Mouse (Mus musculus) granulocyte monocyte progenitor cell, adult 5-6 weeks (primary cell): ENCODE measurements at regions not wholly inside any gene's neighbourhood (a gene's known extent, or its start where the extent isn't known, plus 50 kb on each side); places are given as distances from the start of the nearest gene placed in this dataset.

Experiments used
- ATAC-seq: replicated peaks from 2 replicates; pipeline ENCODE4 v1.8.0; 2016; ENCODE audit warnings: mild to moderate bottlenecking, moderate TSS enrichment, inconsistent platforms; ENCODE audit not compliant: poor library complexity, severe bottlenecking

DNA sequence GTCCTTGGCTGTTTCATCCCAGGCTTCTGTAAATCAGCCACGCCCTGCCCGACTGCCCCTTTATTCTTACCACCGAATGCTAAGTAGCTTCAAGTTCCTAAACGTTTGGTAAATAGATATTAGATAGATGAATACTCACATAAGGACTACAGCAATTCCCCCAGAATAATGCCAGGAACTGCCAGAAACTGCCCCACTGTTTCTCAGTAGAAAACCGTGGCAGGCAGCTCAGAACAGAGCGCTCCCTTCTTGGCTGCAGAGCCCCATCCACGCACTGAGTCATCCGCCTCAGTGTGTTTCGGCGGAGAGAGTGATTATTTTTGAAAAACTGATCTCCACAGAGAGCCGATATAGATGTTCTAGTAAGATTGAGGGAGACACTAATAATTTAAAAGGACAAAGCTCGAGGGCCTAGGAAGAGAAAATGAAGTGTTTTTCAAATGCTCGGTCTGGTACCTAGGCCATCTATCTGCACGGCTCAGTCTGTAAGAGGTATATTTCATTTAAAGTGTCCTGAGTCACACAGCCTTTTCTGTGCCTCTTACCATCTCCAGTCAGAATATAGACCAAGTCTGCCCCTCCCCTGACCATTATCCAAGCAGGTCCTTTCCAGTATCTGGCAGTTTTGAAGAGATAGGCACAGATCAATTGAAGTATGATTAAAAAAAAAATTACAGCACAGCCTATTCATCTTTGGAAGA is 94.4 kb upstream of the Gm47985 start:
- no peak for ATAC-seq

DNA sequence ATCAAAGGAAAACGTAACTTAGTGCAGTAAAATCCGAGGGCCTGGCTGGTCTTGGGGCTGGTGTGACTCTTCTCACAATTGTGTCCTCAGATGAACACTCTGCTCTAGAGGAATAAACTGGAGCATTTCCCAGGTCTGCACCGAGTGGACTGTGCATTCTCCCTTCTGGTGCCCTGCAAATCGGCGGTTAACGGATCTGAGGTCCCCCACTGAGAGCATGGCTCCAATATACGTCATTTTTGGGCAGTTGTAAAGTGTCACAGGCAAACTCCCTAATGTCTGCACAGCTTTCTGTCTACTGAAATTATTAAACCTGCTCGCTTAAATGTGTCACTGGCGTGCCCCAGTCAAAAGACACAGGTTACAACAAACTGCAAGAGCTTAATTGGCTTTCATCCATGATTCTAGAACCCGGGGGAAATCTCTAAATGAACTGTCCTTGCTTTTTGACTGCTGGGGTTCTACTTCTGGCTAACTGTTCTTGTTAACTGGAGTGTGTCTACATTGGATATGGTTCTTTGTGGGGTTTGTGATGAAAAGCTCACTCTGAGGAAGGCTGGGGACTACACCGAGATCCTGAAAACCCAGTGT is 93.7 kb upstream of the Gm47985 start:
- ATAC-seq: no peak

- ATAC-seq: no peak
Observed at GRCm38 (mm10) chr1:151092035-151092434, 90.3 kb upstream of the Gm47985 start.

- ATAC-seq: peak; percentile 77
Observed at GRCm38 (mm10) chr1:151095344-151096050, 86.8 kb upstream of the Gm47985 start.

GRCm38 (mm10) chr1:151096079-151096478 is 86.3 kb upstream of the Gm47985 start:
- ATAC-seq: peak; percentile 91

DNA sequence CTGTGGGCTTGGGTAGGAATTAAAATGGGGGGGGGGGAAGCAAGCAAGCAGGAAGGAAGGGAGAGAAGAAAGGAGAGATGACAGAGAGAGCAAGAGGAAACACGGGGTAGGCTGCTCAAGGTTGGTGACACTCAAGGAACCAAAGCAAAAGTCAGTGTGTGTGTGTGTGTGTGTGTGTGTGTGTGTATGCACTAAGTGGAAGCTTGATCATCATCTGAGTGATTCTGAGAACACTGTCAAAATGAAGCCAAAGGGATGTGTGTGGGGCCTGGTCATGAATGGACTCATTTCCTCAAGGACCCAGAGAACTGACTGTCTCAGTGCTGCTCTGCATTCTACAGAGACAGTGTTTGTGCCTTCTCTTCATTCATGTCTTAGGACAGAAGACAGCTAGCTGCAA is 84.8 kb upstream of the Gm47985 start:
- ATAC-seq: no peak

GRCm38 (mm10) chr1:151098763-151099162 is 83.6 kb upstream of the Gm47985 start:
- ATAC-seq: no peak

GRCm38 (mm10) chr1:151100565-151101483 is 81.5 kb upstream of the Gm47985 start:
- no peak for ATAC-seq

DNA sequence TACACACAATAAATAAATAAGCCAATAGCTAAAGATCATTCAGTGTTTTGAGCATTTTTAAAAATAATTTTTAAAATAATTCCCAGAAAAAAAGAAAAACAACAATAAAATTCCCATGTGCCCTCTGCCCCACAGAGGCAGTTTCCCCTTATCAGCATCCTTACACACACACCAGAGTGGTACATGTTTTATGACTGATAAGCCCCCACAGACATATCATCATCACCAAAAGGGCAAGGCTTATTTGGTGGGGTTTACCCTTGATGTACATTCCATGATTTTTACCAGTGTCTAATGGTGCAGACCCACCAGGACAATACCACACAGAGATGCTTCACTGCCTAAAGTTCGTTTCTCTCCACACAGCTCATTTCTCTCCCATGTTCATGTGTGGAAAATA is 80.8 kb upstream of the Gm47985 start:
- ATAC-seq: no peak

- ATAC-seq: no peak
Observed at GRCm38 (mm10) chr1:151102061-151102460, 80.3 kb upstream of the Gm47985 start.

DNA sequence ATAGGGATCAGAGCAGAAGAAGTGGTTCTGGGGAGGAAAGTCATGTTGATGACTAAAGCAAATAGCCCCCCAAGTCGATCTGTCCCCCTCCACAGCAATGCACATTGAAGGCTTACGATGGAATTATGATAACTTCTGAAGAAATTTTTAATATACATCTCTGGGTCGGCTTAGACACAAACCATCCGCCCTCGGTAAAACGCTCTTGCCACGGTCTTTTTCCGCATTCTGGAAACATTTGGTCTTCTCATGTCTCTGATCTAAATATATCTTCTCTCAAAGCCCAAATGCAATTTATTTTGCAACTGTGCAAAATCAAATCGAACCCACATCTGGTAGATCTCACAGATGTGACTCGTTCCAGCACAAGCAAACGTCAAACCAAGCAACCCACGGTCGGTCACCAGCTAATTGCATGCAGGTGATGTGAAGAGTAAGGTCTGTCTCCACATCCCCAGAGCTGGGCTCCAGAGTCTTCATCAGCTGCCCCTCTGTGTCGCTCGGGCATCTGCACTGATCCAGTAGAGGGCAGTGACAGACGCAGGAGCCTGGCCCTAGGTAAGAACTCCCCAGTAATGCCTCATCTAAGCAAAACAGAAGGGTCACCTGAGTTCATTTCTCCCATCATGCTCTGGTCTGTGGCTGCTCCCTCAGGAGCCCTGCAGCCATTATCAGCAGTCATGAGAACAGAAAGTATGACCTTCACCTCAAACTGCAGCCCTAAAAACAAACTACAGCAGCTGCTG is 79.5 kb upstream of the Gm47985 start:
- ATAC-seq: 0 out of 2 replicates have a peak, but pooled peaks have one; percentile 8

GRCm38 (mm10) chr1:151103522-151104037 is 78.8 kb upstream of the Gm47985 start:
- ATAC-seq: peak; percentile 72

- no peak for ATAC-seq
Observed at GRCm38 (mm10) chr1:151104346-151104745, 78.0 kb upstream of the Gm47985 start.

DNA sequence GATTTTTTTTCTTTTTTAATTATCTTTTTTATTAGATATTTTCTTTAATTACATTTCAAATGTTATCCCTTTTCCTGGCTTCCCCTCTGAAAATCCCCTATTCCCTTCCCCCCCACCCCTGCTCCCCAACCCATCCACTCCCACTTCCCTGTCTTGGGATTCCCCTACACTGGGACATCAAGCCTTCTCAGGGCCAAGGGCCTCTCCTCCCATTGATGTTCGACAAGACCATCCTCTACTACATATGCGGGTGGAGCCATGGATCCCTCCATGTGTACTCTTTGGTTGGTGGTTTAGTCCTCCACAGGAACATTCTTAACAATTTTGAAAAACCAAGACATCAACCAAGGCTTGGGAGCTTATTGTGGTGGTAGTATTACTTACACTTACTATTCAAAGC is 77.5 kb upstream of the Gm47985 start:
- no peak for ATAC-seq

DNA sequence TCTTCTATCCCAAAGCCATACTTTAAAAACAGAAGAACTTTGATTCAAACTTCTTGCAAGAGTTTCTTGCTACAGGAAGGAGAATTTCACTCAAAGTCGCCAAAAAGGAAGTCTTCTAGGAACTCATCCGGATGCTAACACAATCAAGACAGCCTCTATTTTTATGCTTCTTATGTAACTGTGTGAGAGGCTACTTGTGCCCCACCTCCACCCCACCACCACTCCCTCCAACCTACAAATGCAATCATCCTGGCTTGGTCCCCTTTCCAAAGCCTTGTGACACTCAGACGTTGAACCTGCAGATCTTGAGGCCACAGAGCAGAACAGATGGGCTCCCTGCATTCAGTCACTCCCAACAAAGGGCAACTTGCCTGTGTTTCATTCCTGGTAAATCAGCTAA is 77.1 kb upstream of the Gm47985 start:
- ATAC-seq: peak; percentile 81

- no peak for ATAC-seq
Observed at GRCm38 (mm10) chr1:151107401-151107800, 74.9 kb upstream of the Gm47985 start.

DNA sequence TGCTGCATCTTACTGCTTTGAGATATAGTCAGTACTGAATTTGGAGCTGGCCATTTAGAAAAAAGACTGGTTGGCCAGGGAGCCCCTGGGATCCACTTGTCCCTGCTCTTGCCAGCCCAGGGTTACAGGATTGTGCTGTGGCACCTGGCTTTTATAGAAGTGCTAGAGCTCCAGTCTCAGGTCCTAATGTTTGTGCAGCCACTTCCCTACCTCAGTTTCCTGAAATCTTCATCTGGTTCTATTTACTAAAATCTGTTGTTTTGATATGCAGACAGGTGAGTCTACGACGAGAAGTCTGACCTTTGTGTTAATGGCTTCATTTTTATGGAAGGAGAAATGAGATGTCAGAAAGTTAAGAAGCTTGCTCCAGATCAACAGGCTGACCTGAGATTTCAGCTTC is 73.0 kb upstream of the Gm47985 start:
- ATAC-seq: no peak

- peak; percentile 66 for ATAC-seq
Observed at GRCm38 (mm10) chr1:151110412-151110811, 71.9 kb upstream of the Gm47985 start.

GRCm38 (mm10) chr1:151111683-151112082 is 70.7 kb upstream of the Gm47985 start:
- ATAC-seq: no peak

DNA sequence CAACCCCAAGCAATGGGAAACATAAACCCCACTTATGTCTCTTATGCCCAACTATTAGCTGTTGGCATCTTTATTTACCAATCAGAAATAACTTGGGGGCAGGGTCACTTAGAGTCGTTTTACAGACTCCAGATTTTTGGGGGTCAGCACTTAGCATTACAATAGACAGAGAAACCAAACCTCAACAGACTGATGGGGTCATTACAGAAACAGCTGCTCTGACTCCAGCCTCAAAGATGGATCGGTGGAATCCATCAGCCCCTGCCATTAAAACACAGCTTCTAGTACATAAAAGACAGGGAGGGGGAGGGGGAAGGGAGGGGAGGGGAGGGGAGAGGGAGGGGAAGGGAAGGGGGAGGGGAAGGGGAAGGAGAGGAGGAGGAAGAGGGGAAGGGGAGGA is 69.9 kb upstream of the Gm47985 start:
- no peak for ATAC-seq
